Mouse (Mus musculus): ENCODE measurements around the gene Arl10.

GRCm38 (mm10) chr13:54616307-54616706, 41.5 kb downstream of the Arl10 start:
- TF ChIP-seq POLR2A (IDR thresholded peaks at IDR 0.05; ENCODE audit: low read depth, low read length) (no peak), CTCF (IDR thresholded peaks at IDR 0.05; ENCODE audit: borderline replicate concordance, insufficient read depth, low read length) (no peak)
